ENCODE assay signal across 28 mouse cellular contexts in the genomic region with DNA sequence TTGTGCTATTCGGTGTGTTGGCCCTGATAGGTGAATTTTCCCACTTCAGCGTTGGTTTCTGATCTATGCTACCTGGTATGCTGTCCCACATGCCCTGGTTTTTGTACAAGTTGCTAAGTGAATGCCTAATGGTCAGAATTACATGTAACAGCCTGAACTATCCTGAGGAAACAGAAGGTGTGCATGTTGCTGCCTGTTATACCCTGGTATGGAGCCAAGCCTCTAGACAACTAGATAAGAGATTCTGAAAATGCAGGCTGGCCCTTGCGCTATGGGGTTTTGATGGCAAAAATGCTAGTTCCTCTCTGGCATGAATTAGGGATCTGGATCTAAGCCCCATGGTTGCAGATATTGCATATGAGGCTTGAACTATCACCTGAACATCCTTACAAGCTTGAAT. TPM values are rescaled to one million over a fixed set of nuclear protein-coding genes. Genes with fewer than 3 reads are reported as not detected.
DNase-seq lines count a peak whose midpoint lies in the region; ATAC-seq and TF ChIP-seq lines count a peak whose summit lies in the region.
"Had no signal": no experiment of that assay in that cellular context is flagged by ENCODE, and none has a peak within 500 bp of the region (broad histone marks: within the 10 kb centered on the region; RNA-seq: fewer than 3 reads in every experiment).

No protein-coding gene starts in this region.

- H3K4me1 ChIP-seq in MEL (ENCODE audit: control insufficient read depth in 1 of 2, insufficient read depth in 2 of 2, low read length in 2 of 2), result peaks cover 14 to 22% of the 10 kb centered on the region in 2 experiments
- H3K4me1 ChIP-seq in lung, postnatal 0 days (ENCODE audit: insufficient read depth, low read depth, low read length), result no peaks in the 10 kb centered on the region
- H3K4me1 ChIP-seq in hindbrain, embryonic 14.5 days (replicated peaks; ENCODE audit: control insufficient read depth, insufficient read depth, low read length), result no peaks in the 10 kb centered on the region

- no peaks in the 10 kb centered on the region for H3K79me2 ChIP-seq in MEL (ENCODE audit: control insufficient read depth, insufficient read depth, low read length, poor library complexity)

- no peaks in the 10 kb centered on the region for H3K9me3 ChIP-seq in MEL (replicated peaks; ENCODE audit: insufficient read depth, low read length)
- no peaks in the 10 kb centered on the region for H3K9me3 ChIP-seq in lung, postnatal 0 days (ENCODE audit: low read length)
- H3K9me3 ChIP-seq in hindbrain, embryonic 14.5 days (ENCODE audit: control insufficient read depth, low read length), result no peaks in the 10 kb centered on the region
- H3K9me3 ChIP-seq: G1E had no signal

- peak; percentile 84 to 85 for TF ChIP-seq EP300 in MEL (IDR thresholded peaks at IDR 0.05; ENCODE audit: low read depth in 1 of 2, low read length in 2 of 2)
- TF ChIP-seq EP300 in lung, postnatal 0 days (IDR thresholded peaks at IDR 0.05), result no peak

- H3K27me3 ChIP-seq in MEL (ENCODE audit: control insufficient read depth in 1 of 2, insufficient read depth in 2 of 2, low read length in 2 of 2), result no peaks in the 10 kb centered on the region
- H3K27me3 ChIP-seq in lung, postnatal 0 days (replicated peaks; ENCODE audit: insufficient read depth, low read length), result no peaks in the 10 kb centered on the region
- no peaks in the 10 kb centered on the region; the same call in 1 of the 2 replicates for H3K27me3 ChIP-seq in hindbrain, embryonic 14.5 days (ENCODE audit: control insufficient read depth, insufficient read depth, low read length)
- H3K27me3 ChIP-seq: CH12.LX, Patski had no signal

- no peak for TF ChIP-seq RAD21 in MEL (IDR thresholded peaks at IDR 0.05; ENCODE audit: low read depth, low read length)

- WGBS in lung, postnatal 0 days, result 90% methylated on average over 3 of the region's 3 CpGs
- WGBS in hindbrain, embryonic 14.5 days, result 91% methylated on average over 3 of the region's 3 CpGs

- no peak overlapping the region for H3K4me2 ChIP-seq in lung, postnatal 0 days (replicated peaks; ENCODE audit: low read depth, low read length)
- no peak overlapping the region for H3K4me2 ChIP-seq in hindbrain, embryonic 14.5 days (replicated peaks)

- H3K36me3 ChIP-seq in MEL (ENCODE audit: control insufficient read depth in 1 of 2, insufficient read depth in 2 of 2, low read length in 2 of 2), result peaks cover 0 to 27% of the 10 kb centered on the region in 2 experiments; a peak in 2 of 4 replicates
- no peaks in the 10 kb centered on the region for H3K36me3 ChIP-seq in lung, postnatal 0 days (ENCODE audit: insufficient read depth, low read length)
- no peaks in the 10 kb centered on the region for H3K36me3 ChIP-seq in hindbrain, embryonic 14.5 days (replicated peaks; ENCODE audit: control insufficient read depth, insufficient read depth)
- H3K36me3 ChIP-seq: G1E had no signal

- DNase-seq in MEL (ENCODE audit: low read depth, low spot score), result peak; percentile 71
- DNase-seq in right cerebral cortex, postnatal 14 days, result no peak
- no peak for DNase-seq in lung, postnatal 0 days (ENCODE audit: low spot score)
- no peak for DNase-seq in hindbrain, embryonic 14.5 days (ENCODE audit: low spot score)
- no peak for DNase-seq in testis, postnatal 14 days (ENCODE audit: low spot score)
- DNase-seq: adrenal gland, adult 2 months; adrenal gland, adult 8-10 months; adrenal gland, postnatal 10 days; adrenal gland, postnatal 14 days; adrenal gland, postnatal 25 days; adrenal gland, postnatal 36 days; B cell, adult 2 months; cerebellum, adult 11 months; cerebellum, adult 11-12 months; cerebellum, adult 18-20 months had no signal

- ATAC-seq in common myeloid progenitor, adult 5-6 weeks (replicated peaks; ENCODE audit: low read depth, poor library complexity, severe bottlenecking), result 0 out of 2 replicates have a peak, but pooled peaks have one; percentile 30
- ATAC-seq in megakaryocyte progenitor cell, adult 5-6 weeks (replicated peaks; ENCODE audit: poor library complexity), result peak; percentile 27
- peak; percentile 47; the same call in 1 of the 2 replicates for ATAC-seq in megakaryocyte-erythroid progenitor cell, adult 5-6 weeks (replicated peaks; ENCODE audit: low FRiP score, low TSS enrichment, poor library complexity, severe bottlenecking)
- ATAC-seq in lung, postnatal 0 days, result no peak
- no peak for ATAC-seq in hindbrain, embryonic 14.5 days (ENCODE audit: low FRiP score)
- ATAC-seq: activated CD4-positive, CD25-positive, alpha-beta regulatory T cell, adult 4 months; CD4-positive, CD25-positive, alpha-beta regulatory T cell, adult 4 months; Patski had no signal

- no peak overlapping the region for H3K9ac ChIP-seq in MEL (ENCODE audit: control insufficient read depth, low read depth, low read length, poor library complexity, severe bottlenecking)
- no peak overlapping the region for H3K9ac ChIP-seq in lung, postnatal 0 days (replicated peaks; ENCODE audit: low read depth)
- H3K9ac ChIP-seq in hindbrain, embryonic 14.5 days, result no peak overlapping the region

- H3K4me3 ChIP-seq in MEL (ENCODE audit: control insufficient read depth in 1 of 2, insufficient read depth in 1 of 2, low read depth in 2 of 2, low read length in 2 of 2), result no peak overlapping the region
- no peak overlapping the region for H3K4me3 ChIP-seq in lung, postnatal 0 days (ENCODE audit: low read depth, low read length)
- H3K4me3 ChIP-seq in hindbrain, embryonic 14.5 days (replicated peaks; ENCODE audit: low read length), result no peak overlapping the region

- peak overlapping the region; percentile 47; the same call in 1 of the 2 replicates for H3K27ac ChIP-seq in MEL (ENCODE audit: control insufficient read depth, low read depth, low read length)
- no peak overlapping the region for H3K27ac ChIP-seq in lung, postnatal 0 days (ENCODE audit: low read length)
- no peak overlapping the region for H3K27ac ChIP-seq in hindbrain, embryonic 14.5 days

- no peak for TF ChIP-seq CTCF in MEL (IDR thresholded peaks at IDR 0.05 in 2 of 3, conservative IDR thresholded peaks at IDR 0.05 in 1 of 3; ENCODE audit: control insufficient read depth in 1 of 3, insufficient read depth in 1 of 3, low read depth in 2 of 3, low read length in 3 of 3, poor library complexity in 1 of 3, severe bottlenecking in 1 of 3)
- TF ChIP-seq CTCF in lung, postnatal 0 days (IDR thresholded peaks at IDR 0.05), result no peak

- no peak for TF ChIP-seq POLR2A in MEL (IDR thresholded peaks at IDR 0.05; ENCODE audit: control insufficient read depth in 1 of 2, insufficient read depth in 1 of 2, low read depth in 1 of 2, low read length in 2 of 2, poor library complexity in 1 of 2)

TF ChIP-seq in MEL, 35 proteins besides CTCF, POLR2A, EP300 and RAD21:
- TF ChIP-seq ZMIZ1 (IDR thresholded peaks at IDR 0.05; ENCODE audit: low read depth, low read length), result no peak
- 0 out of 2 replicates have a peak, but pooled peaks have one; percentile 21 for TF ChIP-seq MXI1 (IDR thresholded peaks at IDR 0.05; ENCODE audit: low read depth, low read length)
- TF ChIP-seq USF1 (IDR thresholded peaks at IDR 0.05; ENCODE audit: low read depth, low read length), result no peak
- peak; percentile 86 for TF ChIP-seq GATA1 (IDR thresholded peaks at IDR 0.05; ENCODE audit: low read depth, low read length)
- TF ChIP-seq RCOR1 (IDR thresholded peaks at IDR 0.05; ENCODE audit: low read depth, low read length), result no peak
- peak; percentile 58 for TF ChIP-seq ETS1 (IDR thresholded peaks at IDR 0.05; ENCODE audit: low read depth, low read length)
- no peak for TF ChIP-seq NELFE (IDR thresholded peaks at IDR 0.05; ENCODE audit: low read depth, low read length)
- peak; percentile 81 for TF ChIP-seq TCF12 (IDR thresholded peaks at IDR 0.05; ENCODE audit: low read depth, low read length)
- TF ChIP-seq TAL1 (IDR thresholded peaks at IDR 0.05; ENCODE audit: low read length), result peak; percentile 45
TF ChIP-seq in MEL: peak in this region for 5.

RNA-seq across cellular contexts. Expression of gene Dnajc10, which starts 7.6 kb away (rescaled TPM):
- total RNA-seq in MEL (2012; rRNA removed), result 53.9 and 65.4 TPM in 2 replicates
- 10 to 100 TPM; 35.9 to 51.8 TPM for polyA plus RNA-seq in MEL (2012; ENCODE audit: insufficient read depth in 1 of 2, insufficient read length in 2 of 2, low read depth in 1 of 2, low replicate concordance in 2 of 2, missing spikeins in 1 of 2)
- total RNA-seq in common myeloid progenitor, adult 5-6 weeks (2017), result 66.2 and 105 TPM in 2 replicates
- 106 and 111 TPM in 2 replicates for total RNA-seq in megakaryocyte progenitor cell, adult 5-6 weeks (2015)
- 118 and 123 TPM in 2 replicates for total RNA-seq in megakaryocyte progenitor cell, adult 5-6 weeks (2017)
- total RNA-seq in megakaryocyte-erythroid progenitor cell, adult 5-6 weeks (2014; fragmentation: Nextera tagmentation), result 48.0 and 50.3 TPM in 2 replicates
- 50.1 and 99.0 TPM in 2 replicates for total RNA-seq in megakaryocyte-erythroid progenitor cell, adult 5-6 weeks (2017)
- polyA plus RNA-seq in lung, postnatal 0 days (2015; fragmentation: Nextera tagmentation; extraction: Ambion mirVana), result 43.8 and 47.2 TPM in 2 replicates
- polyA plus RNA-seq in hindbrain, embryonic 14.5 days (2014; fragmentation: Nextera tagmentation; extraction: Ambion mirVana), result 72.7 and 78.6 TPM in 2 replicates

RNA-seq across cellular contexts. Expression of gene Prdx6b, which starts 15.4 kb away (rescaled TPM):
- total RNA-seq in MEL (2012; rRNA removed), result not detected in 2 replicates
- not detected for polyA plus RNA-seq in MEL (2012; ENCODE audit: insufficient read depth in 1 of 2, insufficient read length in 2 of 2, low read depth in 1 of 2, low replicate concordance in 2 of 2, missing spikeins in 1 of 2)
- not detected in 2 replicates for total RNA-seq in common myeloid progenitor, adult 5-6 weeks (2017)
- total RNA-seq in megakaryocyte progenitor cell, adult 5-6 weeks (2015), result not detected in 2 replicates
- total RNA-seq in megakaryocyte progenitor cell, adult 5-6 weeks (2017), result not detected in 2 replicates
- not detected in 2 replicates for total RNA-seq in megakaryocyte-erythroid progenitor cell, adult 5-6 weeks (2014; fragmentation: Nextera tagmentation)
- total RNA-seq in megakaryocyte-erythroid progenitor cell, adult 5-6 weeks (2017), result not detected in 2 replicates
- polyA plus RNA-seq in lung, postnatal 0 days (2015; fragmentation: Nextera tagmentation; extraction: Ambion mirVana), result 0.05 TPM in 1 of 2 replicates, not detected in the other
- not detected in 2 replicates for polyA plus RNA-seq in hindbrain, embryonic 14.5 days (2014; fragmentation: Nextera tagmentation; extraction: Ambion mirVana)
- total RNA-seq: adrenal gland, adult 18-20 months; adrenal gland, adult 2 months; adrenal gland, adult 8-10 months; adrenal gland, postnatal 10 days; adrenal gland, postnatal 14 days; adrenal gland, postnatal 25 days; adrenal gland, postnatal 36 days; adrenal gland, postnatal 4 days; CH12.LX; ES-E14; G1E had no signal
- polyA plus RNA-seq: activated CD4-positive, CD25-positive, alpha-beta regulatory T cell, adult 4 months; adrenal gland, adult 2 months; brain, embryonic 14.5 days; C2C12; CD4-positive, CD25-positive, alpha-beta regulatory T cell, adult 4 months; G1E had no signal

Comparison
In these comparisons a context has a peak if more than half of its experiments do, and no peak if none do; other contexts are left out.
1. ATAC-seq: peak in common myeloid progenitor, adult 5-6 weeks (single experiment), megakaryocyte progenitor cell, adult 5-6 weeks (single experiment) and megakaryocyte-erythroid progenitor cell, adult 5-6 weeks (single experiment); none in lung, postnatal 0 days (single experiment) and hindbrain, embryonic 14.5 days (single experiment).